Mouse (Mus musculus): Measurements from ENCODE around the gene Efcab6. TPM values are rescaled to one million over a fixed set of nuclear protein-coding genes. Genes with fewer than 3 reads are reported as not detected.

Efcab6 gene
- polyA plus RNA-seq, 1 experiment = not detected

GRCm38 (mm10) chr15:83829226-83829625, 236.0 kb downstream of the Efcab6 start:
- TF ChIP-seq POLR2A (IDR thresholded peaks at IDR 0.05; ENCODE audit: borderline replicate concordance, control insufficient read depth, low read depth, low read length) = no peak
- no peak for TF ChIP-seq CTCF (IDR thresholded peaks at IDR 0.05; ENCODE audit: control insufficient read depth, insufficient read depth, low read length)
- Histone ChIP-seq H3K4me3 (replicated peaks; ENCODE audit: control insufficient read depth, low read depth, low read length) (no peak overlapping the region), H3K27ac (ENCODE audit: control insufficient read depth, insufficient read depth, low read depth, low read length, poor library complexity) (no peak overlapping the region), H3K4me1 (ENCODE audit: control insufficient read depth, insufficient read depth, low read length) (no peaks in the 10 kb centered on the region)
- 68% methylated on average over 13 of the region's 13 CpGs for WGBS

- 81% methylated on average over 8 of the region's 8 CpGs for WGBS
- TF ChIP-seq CTCF (IDR thresholded peaks at IDR 0.05; ENCODE audit: control insufficient read depth, insufficient read depth, low read length) = no peak
- TF ChIP-seq POLR2A (IDR thresholded peaks at IDR 0.05; ENCODE audit: borderline replicate concordance, control insufficient read depth, low read depth, low read length) = no peak
- H3K27ac ChIP-seq (ENCODE audit: control insufficient read depth, insufficient read depth, low read depth, low read length, poor library complexity) = no peak overlapping the region
Measured at GRCm38 (mm10) chr15:83828011-83828410, 237.2 kb downstream of the Efcab6 start.

More at GRCm38 (mm10) chr15:83828011-83828410, 237.2 kb downstream of the Efcab6 start:
- Histone ChIP-seq H3K4me1 (ENCODE audit: control insufficient read depth, insufficient read depth, low read length) (no peaks in the 10 kb centered on the region), H3K4me3 (replicated peaks; ENCODE audit: control insufficient read depth, low read depth, low read length) (no peak overlapping the region)

Other genes starting within 250 kb of the Efcab6 start
- gene Sult4a1, start 40.4 kb upstream of the Efcab6 start, polyA plus RNA-seq (2011; ENCODE audit: insufficient read depth, insufficient read length, low replicate concordance, missing spikeins) = 1.7 TPM in 1 of 2 replicates, not detected in the other
- not detected in 2 replicates for gene Pnpla5, start 57.8 kb upstream of the Efcab6 start, polyA plus RNA-seq (2011; ENCODE audit: insufficient read depth, insufficient read length, low replicate concordance, missing spikeins)
- 0.74 TPM in 1 of 2 replicates, not detected in the other for gene Pnpla3, start 102.5 kb upstream of the Efcab6 start, polyA plus RNA-seq (2011; ENCODE audit: insufficient read depth, insufficient read length, low replicate concordance, missing spikeins)
- 24.7 and 37.1 TPM in 2 replicates for gene Samm50, start 126.9 kb upstream of the Efcab6 start, polyA plus RNA-seq (2011; ENCODE audit: insufficient read depth, insufficient read length, low replicate concordance, missing spikeins)
- 85.2 and 120 TPM in 2 replicates for gene Parvb, start 166.7 kb upstream of the Efcab6 start, polyA plus RNA-seq (2011; ENCODE audit: insufficient read depth, insufficient read length, low replicate concordance, missing spikeins)